Comparison of ENCODE assay signal across 8 mouse cellular contexts in the genomic region with DNA sequence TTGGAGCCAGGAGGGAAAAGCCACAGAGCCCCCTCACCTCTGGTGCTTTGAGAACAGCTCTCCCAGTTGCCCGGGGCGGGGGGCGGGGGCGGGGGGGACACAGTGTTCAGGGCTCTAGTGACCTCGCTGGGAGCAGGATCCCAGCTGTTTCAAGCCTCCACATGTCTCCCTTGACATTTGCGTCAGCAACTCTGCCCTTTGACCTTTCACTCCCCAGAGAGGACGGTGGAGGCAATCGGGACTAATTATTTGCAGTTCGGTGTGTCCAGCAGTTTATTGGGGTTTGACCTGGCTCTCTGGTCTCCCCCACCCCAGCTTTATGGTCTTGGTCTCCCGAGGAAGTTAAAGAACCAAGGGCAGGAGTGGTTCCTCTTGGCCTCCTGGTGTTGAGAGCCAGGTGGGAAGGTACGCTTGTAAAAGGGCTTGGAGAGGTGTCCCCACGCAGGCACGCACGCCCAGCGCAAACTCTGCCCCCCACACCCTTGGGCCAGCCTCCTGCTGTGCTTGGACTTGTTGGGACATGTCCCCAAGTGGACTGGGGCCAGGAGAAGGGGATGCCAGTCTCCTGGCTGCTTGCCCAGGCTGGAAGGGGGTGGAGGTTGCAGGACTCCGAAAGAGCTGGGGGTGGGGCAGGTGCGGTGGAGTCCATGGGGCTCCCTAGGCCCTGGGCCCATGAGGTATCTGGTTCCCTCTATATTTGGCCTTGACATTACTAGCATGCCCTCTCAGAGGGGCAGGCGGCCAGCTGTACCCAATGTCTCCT.
DNase-seq lines count a peak whose midpoint lies in the region; ATAC-seq and TF ChIP-seq lines count a peak whose summit lies in the region.

No protein-coding gene starts in this region.

- H3K9me3 ChIP-seq in G1E (replicated peaks) = no peaks in the 10 kb centered on the region
- no peaks in the 10 kb centered on the region for H3K9me3 ChIP-seq in embryonic facial prominence, embryonic 10.5 days
- no peaks in the 10 kb centered on the region for H3K9me3 ChIP-seq in heart, embryonic 15.5 days (replicated peaks)
- H3K9me3 ChIP-seq in midbrain, postnatal 0 days (ENCODE audit: low read length) = no peaks in the 10 kb centered on the region

- 39% methylated on average over 18 of the region's 18 CpGs for WGBS in embryonic facial prominence, embryonic 10.5 days
- WGBS in heart, embryonic 15.5 days = 32% methylated on average over 18 of the region's 18 CpGs
- 51% methylated on average over 18 of the region's 18 CpGs for whole genome bisulfite sequencing in midbrain, postnatal 0 days

- peaks cover 40% of the 10 kb centered on the region for H3K27me3 ChIP-seq in G1E (ENCODE audit: insufficient read depth, low read length)
- H3K27me3 ChIP-seq in embryonic facial prominence, embryonic 10.5 days (replicated peaks; ENCODE audit: low read depth, poor library complexity, severe bottlenecking) = peaks cover 18% of the 10 kb centered on the region; the same call in 1 of the 2 replicates
- no peaks in the 10 kb centered on the region for H3K27me3 ChIP-seq in heart, embryonic 15.5 days
- H3K27me3 ChIP-seq in midbrain, postnatal 0 days (ENCODE audit: insufficient read depth, low read length) = no peaks in the 10 kb centered on the region

- H3K4me3 ChIP-seq in G1E (ENCODE audit: low read depth, low read length) = peak overlapping the region; percentile 54; the same call in 1 of the 2 replicates
- H3K4me3 ChIP-seq in embryonic facial prominence, embryonic 10.5 days = no peak overlapping the region
- H3K4me3 ChIP-seq in heart, embryonic 15.5 days = 0 out of 2 replicates have a peak overlapping the region, but pooled peaks have one; percentile 3
- no peak overlapping the region for H3K4me3 ChIP-seq in midbrain, postnatal 0 days (ENCODE audit: low read depth, low read length)

- H3K4me2 ChIP-seq in heart, embryonic 15.5 days = peak overlapping the region; percentile 37
- H3K4me2 ChIP-seq in midbrain, postnatal 0 days (ENCODE audit: low read depth, low read length, poor library complexity, severe bottlenecking) = no peak overlapping the region

- H3K36me3 ChIP-seq in G1E (replicated peaks) = peaks cover 1% of the 10 kb centered on the region
- H3K36me3 ChIP-seq in embryonic facial prominence, embryonic 10.5 days (replicated peaks) = no peaks in the 10 kb centered on the region
- H3K36me3 ChIP-seq in heart, embryonic 15.5 days = no peaks in the 10 kb centered on the region
- no peaks in the 10 kb centered on the region for H3K36me3 ChIP-seq in midbrain, postnatal 0 days (ENCODE audit: insufficient read depth, low read length)

- no peak for TF ChIP-seq CTCF in G1E (IDR thresholded peaks at IDR 0.05; ENCODE audit: low read depth, low read length)
- no peak for TF ChIP-seq CTCF in midbrain, postnatal 0 days (IDR thresholded peaks at IDR 0.05)

- DNase-seq in 416B (ENCODE audit: low read depth) (peak; percentile 88), G1E (ENCODE audit: low spot score) (peak; percentile 56)
- DNase-seq in embryonic facial prominence, embryonic 10.5 days (ENCODE audit: low spot score) = peak; percentile 54
- DNase-seq in kidney, postnatal 36 days = peak; percentile 96 to 97
- DNase-seq in midbrain, postnatal 0 days (ENCODE audit: low spot score) = peak; percentile 61
- DNase-seq in frontal cortex, postnatal 14 days (ENCODE audit: low spot score in 2 of 2) = no peak
- DNase-seq in frontal cortex, postnatal 36 days (ENCODE audit: low spot score in 2 of 2) = no peak

- H3K27ac ChIP-seq in embryonic facial prominence, embryonic 10.5 days (replicated peaks) = peak overlapping the region; percentile 26; the same call in 1 of the 2 replicates
- peak overlapping the region; percentile 95 for H3K27ac ChIP-seq in heart, embryonic 15.5 days
- no peak overlapping the region for H3K27ac ChIP-seq in midbrain, postnatal 0 days (ENCODE audit: low read depth, low read length)

- no peak for ATAC-seq in G1E (ENCODE audit: extremely low read depth, insufficient number of reproducible peaks, low FRiP score, poor library complexity, severe bottlenecking)
- peak; percentile 84 for ATAC-seq in heart, embryonic 15.5 days (replicated peaks; ENCODE audit: insufficient number of reproducible peaks, insufficient read depth, low FRiP score, low read depth)
- ATAC-seq in midbrain, postnatal 0 days (ENCODE audit: low FRiP score) = no peak

- H3K9ac ChIP-seq in heart, embryonic 15.5 days = 0 out of 2 replicates have a peak overlapping the region, but pooled peaks have one; percentile 7
- no peak overlapping the region for H3K9ac ChIP-seq in midbrain, postnatal 0 days (replicated peaks; ENCODE audit: low read length, poor library complexity, severe bottlenecking)

- peaks cover 45% of the 10 kb centered on the region for H3K4me1 ChIP-seq in G1E (ENCODE audit: insufficient read depth, low read depth, low read length)
- peaks cover 78% of the 10 kb centered on the region for H3K4me1 ChIP-seq in embryonic facial prominence, embryonic 10.5 days
- peaks cover 71% of the 10 kb centered on the region for H3K4me1 ChIP-seq in heart, embryonic 15.5 days (replicated peaks)
- peaks cover 2% of the 10 kb centered on the region; the same call in 1 of the 2 replicates for H3K4me1 ChIP-seq in midbrain, postnatal 0 days (ENCODE audit: insufficient read depth, low read length)

Comparison
In these comparisons a context has a peak if more than half of its experiments do, and no peak if none do; other contexts are left out.
1. DNase-seq: peak in 416B (single experiment), G1E (single experiment), embryonic facial prominence, embryonic 10.5 days (single experiment), kidney, postnatal 36 days (2 of 2) and midbrain, postnatal 0 days (single experiment); none in frontal cortex, postnatal 14 days (0 of 2) and frontal cortex, postnatal 36 days (0 of 2).
2. H3K4me3 ChIP-seq: peak in G1E (single experiment) and heart, embryonic 15.5 days (single experiment); none in embryonic facial prominence, embryonic 10.5 days (single experiment) and midbrain, postnatal 0 days (single experiment).